Mouse (Mus musculus) G1E (cell line): Measurements from ENCODE around the gene Hpcal1.

Experiments used
- CTCF ChIP-seq: IDR thresholded peaks from 2 replicates; pipeline ENCODE4 v1.5.1; 2012; ENCODE audit warnings: low read depth, low read length, inconsistent platforms, mixed read lengths
- GATA1 ChIP-seq: IDR thresholded peaks from 2 replicates; pipeline ENCODE4 v1.6.1; 2012; ENCODE audit warnings: borderline replicate concordance, low read length, inconsistent platforms, mixed read lengths

DNA sequence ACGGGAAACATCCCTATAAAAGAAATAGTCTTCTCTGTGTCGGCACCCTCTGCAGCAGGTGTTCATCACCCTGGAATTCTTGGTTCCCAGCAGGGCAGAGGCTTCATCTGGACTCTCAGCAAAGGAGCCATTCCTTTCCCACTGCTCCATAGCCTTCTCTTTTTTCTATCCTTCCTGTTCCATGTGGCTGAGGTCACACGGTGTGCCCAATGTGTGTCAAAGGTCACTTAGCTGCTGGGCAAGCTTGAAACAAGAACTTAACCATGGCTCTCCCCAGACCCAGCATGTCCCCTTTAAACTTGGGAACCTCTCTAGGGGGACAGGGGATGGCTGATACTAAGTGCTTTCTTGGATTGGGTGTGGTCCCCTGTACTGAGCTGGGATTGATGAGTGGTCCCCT, 73.3 kb downstream of the Hpcal1 start:
- TF ChIP-seq GATA1 (no peak), CTCF (no peak)
